Mouse (Mus musculus): ENCODE results near the gene Eef1akmt2. TPM values are rescaled to one million over a fixed set of nuclear protein-coding genes. Genes with fewer than 3 reads are reported as not detected.

The Eef1akmt2 gene
- polyA plus RNA-seq, 1 experiment from 2014 or later: 79.6 TPM

DNA sequence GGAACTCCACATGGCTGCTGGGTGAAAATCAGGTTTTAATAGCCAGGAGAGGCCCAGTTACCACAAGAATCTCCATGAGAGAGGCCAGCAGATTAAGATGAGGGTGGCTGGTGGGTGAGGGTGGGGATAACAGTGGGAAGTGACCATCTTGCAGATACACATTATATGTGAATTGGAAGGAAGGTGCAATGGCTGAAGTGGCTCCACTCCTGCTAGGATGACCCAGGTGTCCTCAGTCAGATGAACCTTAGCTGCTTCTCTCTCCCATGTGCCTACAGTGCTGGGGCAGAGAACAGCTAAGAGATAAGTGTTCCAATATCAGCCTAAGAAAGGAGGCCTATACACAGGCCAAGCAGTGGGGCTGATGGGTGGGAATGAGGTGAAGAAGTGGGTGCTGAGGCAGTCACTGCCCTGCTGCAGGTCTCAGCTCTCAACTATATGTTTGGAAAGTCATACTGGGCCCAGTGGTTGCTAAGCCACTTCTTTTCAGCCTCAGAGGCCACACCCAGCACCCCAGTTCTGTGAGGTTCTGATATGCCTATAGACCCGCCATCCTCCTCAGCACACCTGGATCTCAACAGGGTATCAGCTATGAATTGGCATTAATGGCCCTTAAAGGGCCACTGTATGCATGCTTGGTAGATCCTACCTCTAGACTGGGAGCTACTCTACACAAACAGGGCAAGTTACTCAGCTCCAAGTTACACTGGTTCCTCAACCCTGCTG, 74.6 kb downstream of the Eef1akmt2 start:
- Histone ChIP-seq H3K4me1 (peaks cover 25% of the 10 kb centered on the region), H3K27ac (no peak overlapping the region), H3K27me3 (replicated peaks) (no peaks in the 10 kb centered on the region), H3K9me3 (no peaks in the 10 kb centered on the region), H3K4me3 (no peak overlapping the region), H3K4me2 (replicated peaks) (no peak overlapping the region), H3K9ac (no peak overlapping the region), H3K36me3 (peaks cover 48% of the 10 kb centered on the region)
- 93% methylated on average over 1 of the region's 1 CpGs for WGBS
- ATAC-seq (ENCODE audit: low FRiP score, low read depth): no peak

Other genes starting within 250 kb of the Eef1akmt2 start
- 22.0 and 26.1 TPM in 2 replicates for gene Lhpp, start 242.0 kb downstream of the Eef1akmt2 start, polyA plus RNA-seq (2016; fragmentation: Nextera tagmentation; extraction: Ambion mirVana)
- gene Fam53b, start 38.8 kb downstream of the Eef1akmt2 start, polyA plus RNA-seq (2016; fragmentation: Nextera tagmentation; extraction: Ambion mirVana): 25.0 and 25.3 TPM in 2 replicates
- 36.5 and 41.1 TPM in 2 replicates for gene Abraxas2, start 6.6 kb upstream of the Eef1akmt2 start, polyA plus RNA-seq (2016; fragmentation: Nextera tagmentation; extraction: Ambion mirVana)
- 17.4 and 19.7 TPM in 2 replicates for gene Zranb1, start 78.5 kb upstream of the Eef1akmt2 start, polyA plus RNA-seq (2016; fragmentation: Nextera tagmentation; extraction: Ambion mirVana)

Data from neural tube, embryonic 12.5 days (tissue).